In the genomic region with DNA sequence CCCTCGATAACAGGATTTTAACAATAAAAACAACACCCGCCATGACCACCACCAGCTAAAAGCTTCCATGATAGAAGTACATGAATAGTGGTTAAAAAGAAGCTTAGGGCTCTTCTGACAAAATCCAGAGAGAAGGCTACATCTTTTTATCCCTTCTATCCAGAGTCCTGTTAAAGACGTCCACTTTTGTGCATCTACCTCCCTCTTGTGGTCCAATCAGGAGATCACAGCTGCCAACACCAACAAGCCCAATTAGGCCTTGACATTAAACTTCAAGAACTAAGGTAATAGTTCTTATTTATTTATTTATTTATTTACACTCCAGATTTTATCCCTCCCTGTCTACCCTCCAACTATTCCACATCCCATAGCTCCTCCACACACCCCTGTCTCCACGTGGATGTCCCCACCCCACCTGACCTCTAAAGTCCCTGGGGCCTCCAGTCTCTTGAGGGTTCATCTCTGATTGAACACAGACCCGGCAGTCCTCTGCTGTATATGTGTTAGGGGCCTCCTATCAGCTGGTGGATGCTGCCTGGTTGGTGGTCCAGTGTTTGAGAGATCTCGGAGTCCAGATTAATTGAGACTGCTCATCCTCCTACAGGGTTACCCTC, we compare ENCODE assay signal across 9 mouse cellular contexts. TPM values are rescaled to one million over a fixed set of nuclear protein-coding genes. Genes with fewer than 3 reads are reported as not detected.
A peak's percentile ranks its signal among the peaks of the same experiment; 100 is the strongest.
DNase-seq lines count a peak whose midpoint lies in the region; ATAC-seq lines count a peak whose summit lies in the region.
"Had no signal": no experiment of that assay in that cellular context is flagged by ENCODE, and none has a peak within 500 bp of the region (broad histone marks: within the 10 kb centered on the region; RNA-seq: fewer than 3 reads in every experiment).

No protein-coding gene starts in this region.

- no peak for ATAC-seq in limb, embryonic 11.5 days (ENCODE audit: insufficient number of reproducible peaks, low FRiP score, low TSS enrichment, low read depth)
- ATAC-seq in common myeloid progenitor, adult 5-6 weeks (replicated peaks; ENCODE audit: low read depth, poor library complexity, severe bottlenecking): peak; percentile 82
- peak; percentile 65 for ATAC-seq in hindbrain, embryonic 15.5 days (ENCODE audit: low FRiP score, low read depth)
- peak; percentile 82 for ATAC-seq in midbrain, embryonic 16.5 days

- no peak overlapping the region for H3K27ac ChIP-seq in limb, embryonic 11.5 days (replicated peaks; ENCODE audit: low read depth, low read length)
- H3K27ac ChIP-seq in limb, embryonic 10.5 days: no peak overlapping the region
- H3K27ac ChIP-seq in hindbrain, embryonic 15.5 days (replicated peaks): no peak overlapping the region
- H3K27ac ChIP-seq in midbrain, embryonic 16.5 days (ENCODE audit: low read length): no peak overlapping the region
- H3K27ac ChIP-seq: embryonic facial prominence, embryonic 13.5 days had no signal

- H3K27me3 ChIP-seq in limb, embryonic 11.5 days (ENCODE audit: control insufficient read depth, insufficient read depth, low read length): no peaks in the 10 kb centered on the region
- H3K27me3 ChIP-seq in limb, embryonic 10.5 days (ENCODE audit: low read depth, poor library complexity, severe bottlenecking): no peaks in the 10 kb centered on the region
- H3K27me3 ChIP-seq in hindbrain, embryonic 15.5 days: no peaks in the 10 kb centered on the region
- no peaks in the 10 kb centered on the region for H3K27me3 ChIP-seq in midbrain, embryonic 16.5 days (ENCODE audit: control insufficient read depth, insufficient read depth, low read depth, low read length)
- H3K27me3 ChIP-seq: embryonic facial prominence, embryonic 13.5 days had no signal

- no peaks in the 10 kb centered on the region for H3K4me1 ChIP-seq in limb, embryonic 11.5 days (ENCODE audit: control insufficient read depth, insufficient read depth, low read length)
- no peaks in the 10 kb centered on the region for H3K4me1 ChIP-seq in limb, embryonic 10.5 days
- H3K4me1 ChIP-seq in hindbrain, embryonic 15.5 days (replicated peaks): no peaks in the 10 kb centered on the region
- no peaks in the 10 kb centered on the region for H3K4me1 ChIP-seq in midbrain, embryonic 16.5 days (ENCODE audit: control insufficient read depth, insufficient read depth, low read length)

- no peak overlapping the region for H3K4me3 ChIP-seq in limb, embryonic 11.5 days (ENCODE audit: low read depth, low read length)
- H3K4me3 ChIP-seq in limb, embryonic 10.5 days: no peak overlapping the region
- H3K4me3 ChIP-seq in hindbrain, embryonic 15.5 days: no peak overlapping the region
- no peak overlapping the region for H3K4me3 ChIP-seq in midbrain, embryonic 16.5 days (ENCODE audit: low read depth, low read length)
- H3K4me3 ChIP-seq: embryonic facial prominence, embryonic 13.5 days had no signal

- no peaks in the 10 kb centered on the region for H3K36me3 ChIP-seq in limb, embryonic 11.5 days (ENCODE audit: control insufficient read depth, insufficient read depth, low read length)
- no peaks in the 10 kb centered on the region for H3K36me3 ChIP-seq in limb, embryonic 10.5 days
- no peaks in the 10 kb centered on the region for H3K36me3 ChIP-seq in hindbrain, embryonic 15.5 days
- no peaks in the 10 kb centered on the region for H3K36me3 ChIP-seq in midbrain, embryonic 16.5 days (ENCODE audit: control insufficient read depth, insufficient read depth, low read length)
- H3K36me3 ChIP-seq: embryonic facial prominence, embryonic 13.5 days had no signal

- intact Hi-C loops in left cerebral cortex, postnatal 36 days (cut with DNase I): loop anchor here (1.0 kb wide), 1 partner anchor 106 kb away; no protein-coding TSS in a partner anchor
- intact Hi-C loops in gastrocnemius, postnatal 36 days (cut with DNase I): loop anchor here (2.0 to 10.0 kb wide), 2 partner anchors 106 to 182 kb away; no protein-coding TSS in a partner anchor

- no peak overlapping the region for H3K9ac ChIP-seq in limb, embryonic 11.5 days (ENCODE audit: low read length)
- no peak overlapping the region for H3K9ac ChIP-seq in hindbrain, embryonic 15.5 days
- no peak overlapping the region for H3K9ac ChIP-seq in midbrain, embryonic 16.5 days (ENCODE audit: low read depth, low read length)
- H3K9ac ChIP-seq: embryonic facial prominence, embryonic 13.5 days had no signal

- WGBS in limb, embryonic 11.5 days: 48% methylated on average over 6 of the region's 6 CpGs
- WGBS in limb, embryonic 10.5 days: 51% methylated on average over 6 of the region's 6 CpGs
- WGBS in hindbrain, embryonic 15.5 days: 48% methylated on average over 6 of the region's 6 CpGs
- WGBS in midbrain, embryonic 16.5 days: 47% methylated on average over 6 of the region's 6 CpGs

- H3K4me2 ChIP-seq in limb, embryonic 11.5 days (ENCODE audit: low read depth, severe bottlenecking): no peak overlapping the region
- H3K4me2 ChIP-seq in hindbrain, embryonic 15.5 days: no peak overlapping the region
- no peak overlapping the region for H3K4me2 ChIP-seq in midbrain, embryonic 16.5 days (ENCODE audit: low read length)
- H3K4me2 ChIP-seq: embryonic facial prominence, embryonic 13.5 days had no signal

- H3K9me3 ChIP-seq in limb, embryonic 11.5 days (ENCODE audit: control insufficient read depth, low read length): no peaks in the 10 kb centered on the region
- no peaks in the 10 kb centered on the region for H3K9me3 ChIP-seq in limb, embryonic 10.5 days (replicated peaks)
- no peaks in the 10 kb centered on the region for H3K9me3 ChIP-seq in hindbrain, embryonic 15.5 days
- no peaks in the 10 kb centered on the region for H3K9me3 ChIP-seq in midbrain, embryonic 16.5 days (replicated peaks; ENCODE audit: control insufficient read depth, low read length, poor library complexity, severe bottlenecking)
- H3K9me3 ChIP-seq: embryonic facial prominence, embryonic 13.5 days had no signal

- DNase-seq in limb, embryonic 11.5 days (ENCODE audit: low spot score): peak; percentile 49
- no peak for DNase-seq in limb, embryonic 10.5 days (ENCODE audit: low spot score)
- peak; percentile 73 for DNase-seq in ZHBTc4 (ENCODE audit: low read depth, low spot score)
- peak; percentile 35 to 46 for DNase-seq in left cerebral cortex, postnatal 36 days (ENCODE audit: low spot score in 2 of 2)
- DNase-seq in gastrocnemius, postnatal 36 days: no peak

RNA-seq across cellular contexts. Expression of gene Nrd1, which starts 23.9 kb away (rescaled TPM):
- 54.6 and 67.7 TPM in 2 replicates for polyA plus RNA-seq in limb, embryonic 11.5 days (2014; fragmentation: Nextera tagmentation; extraction: Ambion mirVana)
- polyA plus RNA-seq in limb, embryonic 10.5 days (2016; fragmentation: Nextera tagmentation; extraction: Ambion mirVana): 70.1 and 77.0 TPM in 2 replicates
- 80.3 and 138 TPM in 2 replicates for total RNA-seq in common myeloid progenitor, adult 5-6 weeks (2017)
- 71.5 and 73.6 TPM in 2 replicates for polyA plus RNA-seq in hindbrain, embryonic 15.5 days (2015; fragmentation: Nextera tagmentation; extraction: Ambion mirVana)
- total RNA-seq in left cerebral cortex, postnatal 36 days (2021): 100 to 1,000 TPM; 105 to 139 TPM
- polyA plus RNA-seq in midbrain, embryonic 16.5 days (2015; fragmentation: Nextera tagmentation; extraction: Ambion mirVana): 73.6 and 83.2 TPM in 2 replicates
- total RNA-seq in gastrocnemius, postnatal 36 days (2021): 100 to 1,000 TPM; 102 to 120 TPM

Comparison
In these comparisons a context has a peak if more than half of its experiments do, and no peak if none do; other contexts are left out.
1. DNase-seq: peak in limb, embryonic 11.5 days (single experiment), ZHBTc4 (single experiment) and left cerebral cortex, postnatal 36 days (2 of 2); none in limb, embryonic 10.5 days (single experiment) and gastrocnemius, postnatal 36 days (0 of 2).